Mouse (Mus musculus) gastrocnemius, postnatal 36 days (tissue): ENCODE results near the gene Ano3. TPM values are rescaled to one million over a fixed set of nuclear protein-coding genes. Genes with fewer than 3 reads are reported as not detected.

Experiments used
- DNase-seq, 2 experiments: peaks; one replicate each; pipeline ENCODE4 v3.0.0; 2022
- intact Hi-C: fragments of 180-260 bp; cut with DNase I; formaldehyde crosslinking; loops from one replicate; pipeline ENCODE4 v1.15.1; 2025
- total RNA-seq, 2 experiments: library from RNA; stranded (reverse); gene quantifications; 2 replicates each; pipeline ENCODE4 v1.2.3; 2021

Gene Ano3
- total RNA-seq, 2 experiments from 2014 or later: not detected

- no peak for DNase-seq
- intact Hi-C loops: no loop called here
Observed at GRCm38 (mm10) chr2:110816189-110816588, 134.5 kb downstream of the Ano3 start.

DNA sequence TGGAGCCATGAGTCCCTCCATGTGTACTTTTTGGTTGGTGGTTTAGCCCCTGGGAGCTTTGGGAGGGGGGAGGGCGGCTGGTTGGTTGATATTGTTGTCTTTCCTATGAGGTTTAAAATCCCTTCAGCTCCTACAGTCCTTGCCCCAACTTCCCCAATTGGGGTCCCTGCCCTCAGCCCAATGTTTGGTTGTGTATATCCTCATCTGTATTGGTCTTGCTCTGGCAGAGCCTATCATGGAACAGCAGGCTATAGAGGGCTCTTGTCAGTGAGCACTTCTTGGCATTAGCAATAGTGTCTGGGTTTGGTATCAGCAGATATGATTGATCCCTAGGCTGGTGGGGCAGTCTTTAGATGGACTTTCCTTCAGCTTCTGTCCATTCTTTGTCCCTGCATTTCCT, 135.8 kb downstream of the Ano3 start:
- no peak for DNase-seq
- intact Hi-C loops: no loop called here

- intact Hi-C loops: no loop called here
- DNase-seq: no peak
Observed at GRCm38 (mm10) chr2:110806302-110807093, 144.2 kb downstream of the Ano3 start.

DNA sequence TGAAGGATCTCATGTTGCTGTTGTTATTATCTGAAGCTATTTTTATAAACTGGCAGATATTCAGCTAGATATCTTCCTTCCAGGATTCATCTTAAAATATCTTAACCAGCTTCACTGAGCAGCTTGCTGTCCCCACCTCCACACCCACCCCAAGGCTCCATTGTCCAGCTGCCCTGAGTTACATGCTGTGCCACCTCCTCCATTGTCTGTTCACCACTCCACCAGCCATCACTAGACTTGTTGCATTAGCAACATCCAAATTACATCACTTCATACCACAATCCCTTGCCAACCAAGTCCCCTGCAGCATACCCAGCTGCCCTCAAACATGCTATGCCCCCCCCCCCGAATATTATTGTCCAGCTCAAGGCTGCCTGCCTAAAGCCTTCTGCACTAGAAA, 154.8 kb downstream of the Ano3 start:
- intact Hi-C loops: no loop called here
- DNase-seq: no peak

- intact Hi-C loops: no loop called here
- DNase-seq: no peak
Observed at GRCm38 (mm10) chr2:110795433-110795832, 155.3 kb downstream of the Ano3 start.

DNA sequence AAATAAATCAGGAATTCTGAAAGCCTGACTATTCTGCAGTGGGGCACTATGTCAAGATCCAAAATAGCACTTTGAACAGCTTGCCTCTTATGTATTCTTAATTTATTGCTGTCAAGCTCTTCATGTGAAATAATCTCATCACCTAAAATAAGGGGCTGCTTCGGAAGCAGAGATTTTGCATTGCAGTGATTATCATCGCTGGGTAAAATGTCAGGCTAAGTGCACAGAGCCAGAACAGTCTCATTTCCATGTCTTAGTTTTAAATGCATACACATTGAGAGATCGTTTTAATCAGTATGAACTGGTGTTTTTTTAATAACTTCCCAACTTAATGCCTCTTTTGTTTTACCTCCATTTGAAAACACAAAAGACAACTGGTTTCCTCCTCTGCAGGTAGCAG, 163.3 kb downstream of the Ano3 start:
- intact Hi-C loops: no loop called here
- DNase-seq: no peak

- intact Hi-C loops: no loop called here
- no peak for DNase-seq
Observed at GRCm38 (mm10) chr2:110759434-110759833, 191.3 kb downstream of the Ano3 start.

GRCm38 (mm10) chr2:110757556-110757955, 193.2 kb downstream of the Ano3 start:
- DNase-seq: no peak
- intact Hi-C loops: no loop called here

DNA sequence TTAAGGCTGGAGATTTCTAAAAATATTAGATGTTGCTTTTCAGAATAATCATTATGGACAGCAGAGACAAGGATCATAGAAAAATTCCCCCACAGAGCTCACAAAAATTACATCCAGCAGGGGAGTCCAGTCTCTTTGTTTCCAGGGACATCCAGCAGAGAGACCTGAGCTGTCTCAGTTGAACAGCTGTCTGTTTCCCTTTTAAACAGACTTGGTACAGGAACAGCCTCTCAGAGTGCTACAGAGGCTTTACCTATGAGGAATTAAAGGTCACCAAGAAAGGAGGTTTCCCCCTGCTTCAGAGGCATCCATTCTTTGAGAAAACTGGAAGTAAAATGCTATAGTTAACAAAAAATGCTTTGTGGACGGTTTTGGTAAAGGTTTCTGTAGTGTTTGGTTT, 210.2 kb downstream of the Ano3 start:
- intact Hi-C loops: no loop called here
- no peak for DNase-seq

DNA sequence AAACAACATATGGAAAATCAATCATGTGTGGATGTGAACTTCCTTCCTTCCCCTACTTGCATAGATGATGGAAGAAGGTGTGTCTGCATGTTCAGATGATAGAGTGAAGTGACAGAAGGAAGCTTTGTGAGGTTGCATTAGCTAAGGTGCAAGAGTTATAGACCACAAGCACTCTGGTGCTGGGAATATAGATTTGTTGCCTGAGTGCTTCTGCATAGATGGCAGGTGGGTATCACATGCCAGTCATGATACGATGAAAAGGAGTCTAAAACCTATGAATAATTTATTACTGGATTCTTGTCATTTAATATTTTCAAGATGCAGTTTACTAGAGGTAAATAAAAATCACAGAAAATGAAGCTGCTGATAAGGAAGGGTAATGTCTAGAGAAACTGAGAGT, 210.9 kb downstream of the Ano3 start:
- no peak for DNase-seq
- intact Hi-C loops: no loop called here

GRCm38 (mm10) chr2:110737981-110738380, 212.7 kb downstream of the Ano3 start:
- no peak for DNase-seq
- intact Hi-C loops: no loop called here

DNA sequence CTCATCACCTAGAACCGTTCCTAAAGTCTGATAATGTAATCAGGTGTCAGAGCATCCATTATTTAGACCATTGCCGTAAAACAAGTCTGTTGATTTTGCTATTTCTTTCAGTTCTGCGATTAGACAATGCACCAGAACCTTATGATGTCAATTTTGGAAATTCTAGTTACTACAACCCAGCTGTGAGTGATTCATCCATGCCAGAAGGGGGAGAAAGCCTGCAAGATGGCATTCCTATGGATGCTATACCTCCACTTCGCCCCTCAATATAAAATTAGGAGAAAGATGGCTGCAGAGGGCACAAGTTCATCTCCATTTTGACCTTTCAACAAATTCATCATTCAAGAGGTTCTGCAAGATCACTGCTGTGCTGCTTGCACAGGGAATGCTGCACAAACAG, 213.5 kb downstream of the Ano3 start:
- no peak for DNase-seq
- intact Hi-C loops: no loop called here

- intact Hi-C loops: no loop called here
- DNase-seq: no peak
Observed at GRCm38 (mm10) chr2:110726106-110726505, 224.6 kb downstream of the Ano3 start.

GRCm38 (mm10) chr2:110722208-110722607, 228.5 kb downstream of the Ano3 start:
- intact Hi-C loops: no loop called here
- no peak for DNase-seq

- no peak for DNase-seq
- intact Hi-C loops: no loop called here
Observed at GRCm38 (mm10) chr2:110721290-110721753, 229.4 kb downstream of the Ano3 start, which contains the start of gene Muc15. TSS of gene Muc15 (plus strand) at chr2:110721340.

DNA sequence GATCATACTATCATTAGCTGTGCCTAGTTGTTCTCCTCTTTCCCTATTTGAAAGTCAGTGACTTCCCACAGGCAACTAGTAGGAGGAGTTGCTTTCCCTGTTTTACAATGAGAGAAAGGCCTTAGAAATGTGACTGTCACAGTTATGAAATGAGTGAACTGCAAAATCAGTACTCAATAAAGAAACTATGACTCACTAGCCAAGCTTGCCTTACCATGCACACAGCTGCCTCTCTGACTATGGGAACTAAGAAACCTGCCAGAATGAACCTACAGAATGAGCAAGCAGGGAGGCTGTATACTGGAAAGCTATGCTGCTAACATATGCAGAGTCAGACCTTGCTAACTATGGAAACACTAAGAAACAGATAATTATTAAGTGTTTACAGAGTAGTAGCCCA, 231.7 kb downstream of the Ano3 start:
- intact Hi-C loops: no loop called here

GRCm38 (mm10) chr2:110710055-110710720, 240.5 kb downstream of the Ano3 start:
- intact Hi-C loops: no loop called here
- DNase-seq: peak in 1 of 2 experiments; percentile 5

More for the DNA sequence above, 231.7 kb downstream of the Ano3 start:
- DNase-seq: no peak

- intact Hi-C loops: no loop called here
- no peak for DNase-seq
Observed at GRCm38 (mm10) chr2:110709436-110709835, 241.3 kb downstream of the Ano3 start.

- intact Hi-C loops: no loop called here
Observed at GRCm38 (mm10) chr2:110671071-110671624, 279.6 kb downstream of the Ano3 start.

DNA sequence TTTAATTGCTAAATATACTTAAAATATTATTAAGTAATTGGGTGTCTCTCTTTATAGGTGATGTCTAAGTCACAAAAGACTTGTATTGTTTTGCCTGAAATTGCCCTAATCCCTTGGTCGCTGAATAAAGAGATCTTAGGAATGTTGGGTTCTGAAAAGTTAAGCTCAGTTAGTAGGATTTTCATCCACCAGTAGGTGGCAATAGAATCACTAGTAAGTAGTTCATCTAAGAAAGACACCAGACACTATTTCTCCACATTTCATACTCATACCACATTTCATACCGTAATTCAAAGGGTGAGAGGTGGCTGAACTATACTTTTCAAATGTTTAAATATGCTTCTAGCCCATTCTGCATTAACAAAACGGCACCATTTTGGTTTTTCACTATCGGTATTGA, 287.4 kb downstream of the Ano3 start:
- no peak for DNase-seq
- intact Hi-C loops: loop anchor here (10.0 kb wide), 2 partner anchors 321 to 391 kb away; no protein-coding TSS in a partner anchor

More at GRCm38 (mm10) chr2:110671071-110671624, 279.6 kb downstream of the Ano3 start:
- no peak for DNase-seq

GRCm38 (mm10) chr2:110644846-110645245, 305.9 kb downstream of the Ano3 start:
- DNase-seq: no peak

More at GRCm38 (mm10) chr2:110644846-110645245, 305.9 kb downstream of the Ano3 start:
- intact Hi-C loops: no loop called here
